Mouse (Mus musculus) spleen, adult 12 weeks (tissue): Measurements from ENCODE around the gene Muc16.

Experiments used
- DNase-seq: peaks from one replicate; pipeline ENCODE4 v3.0.0; 2022; ENCODE audit warnings: low spot score

The Muc16 gene

DNA sequence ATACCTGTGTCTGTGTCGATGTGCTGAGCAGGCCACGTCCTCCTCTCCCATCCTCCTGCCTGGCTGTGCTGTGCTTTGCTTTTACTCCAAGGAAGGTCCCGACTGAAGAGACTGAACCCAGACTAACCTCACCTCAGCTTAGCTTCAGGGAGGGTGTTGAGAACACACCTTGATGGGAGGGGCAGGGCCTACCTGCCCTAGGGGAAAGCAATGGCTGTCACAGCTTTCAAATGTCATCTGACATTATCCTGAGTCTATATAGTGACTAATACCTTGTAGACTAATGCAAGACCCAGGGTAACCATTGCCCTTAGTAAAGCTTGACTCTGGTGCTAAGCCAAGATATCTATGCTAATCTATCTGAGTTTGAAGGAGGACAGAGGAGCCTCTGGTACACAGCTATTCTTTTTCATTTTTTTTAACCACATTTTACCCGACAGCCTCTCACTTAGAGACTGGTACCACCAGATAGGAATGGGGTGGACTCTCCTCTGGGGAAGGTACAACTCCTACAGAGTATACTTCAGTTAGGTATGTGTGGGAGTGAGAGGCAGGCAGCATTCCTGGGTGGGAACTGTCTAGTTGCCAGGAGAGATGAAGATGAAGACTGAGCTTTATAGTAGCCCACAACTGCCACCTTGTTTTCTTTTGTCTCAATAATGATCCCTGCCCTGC is at the start of gene Muc16:
Gene Muc16 (minus strand): TSS at position 51 of the 675 bp plus-strand sequence.
- DNase-seq: no peak

DNA sequence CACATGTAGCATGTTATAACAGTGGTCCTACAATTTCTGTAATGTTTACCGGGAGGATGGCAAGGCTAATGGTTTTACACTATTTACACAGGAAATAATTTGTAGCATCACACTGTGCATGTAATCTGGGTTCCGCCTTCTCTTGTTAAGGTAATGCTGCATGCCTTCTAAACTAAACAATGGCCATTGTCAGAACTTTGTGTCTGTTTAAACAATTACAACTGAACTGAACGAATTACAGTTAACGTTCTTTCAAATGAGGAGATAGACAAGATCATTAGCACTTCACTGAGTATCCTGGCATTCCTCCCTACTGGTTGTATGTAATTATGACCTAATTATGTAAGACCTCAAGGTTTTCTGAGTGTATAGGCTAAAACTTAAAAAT is 48.4 kb upstream of the Muc16 start:
- DNase-seq: no peak

DNA sequence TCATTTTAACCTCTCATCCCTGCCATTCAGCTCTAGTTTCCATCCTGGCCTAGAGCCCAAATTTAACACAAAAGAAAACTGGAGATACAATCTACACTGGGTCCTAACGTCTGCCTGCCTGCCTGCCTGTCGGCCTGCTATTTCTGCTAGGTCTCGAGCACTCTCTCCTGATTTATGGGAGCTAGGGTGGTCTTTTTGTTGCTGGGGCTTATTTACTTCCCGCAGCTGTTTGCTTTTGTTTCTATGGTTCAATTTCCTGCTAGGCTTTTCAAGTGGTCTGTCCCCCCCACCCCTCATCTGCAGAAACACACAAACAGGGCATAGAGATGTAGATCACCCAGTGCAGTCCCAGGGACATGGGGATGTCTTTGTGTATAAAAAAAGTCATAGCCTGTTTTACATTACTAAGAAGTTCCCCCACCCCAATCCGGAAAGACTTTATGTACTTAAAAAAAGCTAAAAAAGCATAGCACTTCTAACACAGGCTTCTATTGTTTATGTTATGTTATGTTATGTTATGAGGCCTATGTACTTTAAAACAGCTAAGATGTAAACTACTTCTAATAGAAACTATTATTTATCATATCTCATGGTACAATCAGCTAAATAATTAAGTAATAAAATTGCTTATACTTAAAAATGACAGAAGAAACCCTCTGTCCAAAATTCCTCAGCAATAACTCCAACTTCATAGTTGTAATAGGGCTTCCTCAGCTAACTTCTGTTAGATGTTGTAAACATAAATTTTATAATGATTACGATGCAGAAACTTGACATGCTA is 47.8 kb upstream of the Muc16 start:
- DNase-seq: no peak

DNA sequence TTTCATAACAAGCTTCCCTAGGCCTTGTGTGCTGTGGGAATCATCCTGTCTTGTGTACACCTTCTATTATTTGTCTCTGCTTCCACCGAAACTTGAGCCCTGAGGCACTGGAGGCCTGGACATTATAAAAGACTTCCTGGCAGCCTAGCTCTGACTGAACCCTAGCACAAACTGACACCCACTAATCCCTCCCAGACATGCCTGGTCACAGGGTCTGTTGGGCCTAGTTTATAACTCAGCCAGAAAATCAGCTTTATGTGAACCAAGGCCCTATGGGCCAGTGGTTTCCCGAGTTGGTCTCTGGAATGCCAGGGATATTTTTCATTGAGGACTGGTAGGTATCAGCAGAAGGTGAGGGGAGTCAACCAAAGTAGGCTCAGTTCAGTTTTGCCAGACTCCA is 46.7 kb upstream of the Muc16 start:
- no peak for DNase-seq

DNA sequence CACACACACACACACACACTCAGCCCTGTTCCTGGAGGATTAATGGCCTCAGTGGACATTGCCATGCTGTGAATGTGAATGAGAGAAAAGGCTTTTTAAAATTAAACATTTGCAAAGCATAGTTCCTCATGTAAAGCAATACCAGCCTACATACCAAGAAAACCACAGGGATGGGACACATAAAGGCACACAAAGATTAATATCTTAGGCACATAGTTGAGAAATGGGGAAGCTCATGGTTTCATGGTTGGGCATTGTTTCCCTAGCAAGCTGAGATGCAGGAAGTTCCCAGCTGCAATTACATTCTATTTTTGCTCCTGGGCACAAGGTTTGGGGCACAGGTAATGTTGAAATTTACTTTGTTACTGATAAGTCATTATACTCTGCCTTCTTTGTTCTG is 31.3 kb upstream of the Muc16 start:
- no peak for DNase-seq

DNA sequence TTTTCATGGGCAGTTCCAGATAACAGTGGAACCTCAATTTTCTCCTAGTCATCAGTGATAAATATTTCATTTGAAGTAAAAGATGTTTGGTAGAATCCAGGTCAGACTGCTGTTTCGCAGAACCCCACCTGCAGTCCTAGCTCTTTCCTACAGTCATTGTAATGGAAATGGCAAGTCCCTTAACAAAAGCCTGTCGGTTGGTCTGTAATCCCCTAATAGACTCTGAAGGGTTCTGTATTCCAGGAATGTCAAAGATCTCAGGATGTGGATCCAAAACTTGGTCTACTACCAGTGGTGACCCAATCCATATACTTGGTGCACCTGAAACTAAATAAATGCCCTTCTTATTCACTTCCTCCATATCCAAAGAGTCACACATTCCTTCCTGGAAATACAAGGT is 76.0 kb downstream of the Muc16 start:
- no peak for DNase-seq

DNA sequence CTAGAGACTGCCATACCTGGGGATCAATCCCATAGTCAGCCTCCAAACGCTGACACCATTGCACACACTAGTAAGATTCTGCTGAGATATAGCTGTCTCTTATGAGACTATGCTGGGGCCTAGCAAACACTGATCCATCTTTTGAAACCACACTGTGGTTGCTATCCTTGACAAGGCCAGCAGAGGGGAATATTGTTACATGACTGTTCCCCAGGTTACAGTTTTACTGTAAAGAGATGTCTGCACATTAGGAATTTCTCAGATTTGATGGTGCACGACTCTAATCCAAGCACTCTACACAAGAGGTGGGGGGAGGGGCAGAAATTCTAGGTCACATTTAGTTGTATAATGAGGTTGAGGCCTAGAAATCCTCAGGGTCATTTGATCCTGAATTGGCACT is 166.2 kb downstream of the Muc16 start:
- no peak for DNase-seq

DNA sequence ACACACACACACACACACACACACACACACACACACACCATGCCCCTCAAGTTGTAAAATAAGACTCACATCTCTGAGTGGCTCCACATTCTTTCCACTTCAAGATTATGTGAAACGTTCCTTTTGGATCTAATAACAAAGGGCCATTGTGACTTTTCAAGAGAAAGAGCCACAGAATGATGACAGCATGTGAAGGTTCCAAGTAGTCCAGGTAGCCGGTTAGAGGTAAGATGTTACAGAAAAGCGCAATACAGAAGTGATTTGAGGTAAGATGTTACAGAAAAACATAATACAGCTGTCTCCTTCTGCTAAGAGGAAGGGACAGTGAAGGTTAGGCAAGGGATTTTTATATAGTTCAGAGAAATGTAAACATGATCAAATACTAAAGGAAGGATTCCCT is 196.2 kb downstream of the Muc16 start, which contains the start of the genes Zfp558 and Mbd3l1:
Gene Zfp558 (minus strand): TSS at position 101 of the 400 bp plus-strand sequence.
Gene Mbd3l1 (plus strand): TSS at position 192 of the 400 bp plus-strand sequence.
- no peak for DNase-seq

DNA sequence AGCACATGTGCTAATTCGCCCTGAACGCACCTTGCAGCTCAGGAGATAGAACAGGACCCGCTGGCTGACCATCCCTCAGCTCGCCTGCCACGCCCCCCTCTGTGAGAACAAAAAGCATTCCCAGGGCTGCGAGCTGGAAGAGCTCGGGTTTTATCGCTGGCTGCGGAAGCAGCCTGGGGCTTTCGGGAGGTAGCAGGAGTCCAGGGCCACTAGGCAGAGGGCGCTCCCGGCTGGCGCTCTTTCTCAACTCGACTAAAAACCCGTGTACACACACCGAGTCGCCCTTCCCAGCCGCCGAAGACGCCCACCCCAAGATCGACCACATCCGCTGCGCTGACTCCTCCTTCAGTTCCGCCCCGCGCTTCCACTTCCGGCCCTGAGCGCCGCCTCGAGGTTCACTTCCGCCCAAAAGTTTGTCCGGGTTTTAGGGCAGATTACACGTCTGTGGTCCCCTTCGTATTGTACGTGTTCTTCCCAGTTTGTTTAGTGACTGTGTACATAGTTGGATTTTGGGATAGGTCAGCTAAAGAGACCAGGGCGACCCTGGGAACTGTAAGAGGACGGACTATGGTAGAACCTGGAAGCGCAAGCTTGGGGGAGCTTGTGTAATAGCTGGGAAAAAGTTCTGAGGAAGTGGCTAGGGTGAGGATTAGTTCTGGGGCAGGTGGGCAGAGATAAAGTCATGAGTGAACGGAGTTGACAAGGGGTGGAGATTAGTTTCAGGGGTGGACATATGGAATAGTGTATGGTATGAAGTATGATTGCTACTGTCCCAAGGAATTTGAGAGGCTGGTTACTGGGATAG is 200.8 kb downstream of the Muc16 start:
- DNase-seq: peak; percentile 50

DNA sequence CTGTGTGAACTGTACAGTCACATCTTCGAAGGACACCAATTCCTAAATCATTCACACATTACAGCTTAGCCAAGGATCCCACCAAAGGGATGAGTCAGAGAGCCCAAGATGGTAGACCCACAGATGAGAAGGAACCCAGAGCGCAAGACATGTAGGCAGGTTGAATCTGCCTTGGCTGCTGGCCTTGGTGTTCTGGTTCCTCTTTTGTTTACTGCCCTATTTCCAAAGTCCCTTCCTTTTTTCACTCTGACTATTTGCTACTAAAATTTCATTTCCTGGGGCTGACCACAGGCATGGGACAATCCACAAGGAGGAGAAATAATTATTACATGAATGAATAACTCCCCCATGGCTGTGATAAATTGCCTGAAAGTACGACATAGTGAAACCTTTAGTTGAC is 206.3 kb downstream of the Muc16 start:
- DNase-seq: no peak

DNA sequence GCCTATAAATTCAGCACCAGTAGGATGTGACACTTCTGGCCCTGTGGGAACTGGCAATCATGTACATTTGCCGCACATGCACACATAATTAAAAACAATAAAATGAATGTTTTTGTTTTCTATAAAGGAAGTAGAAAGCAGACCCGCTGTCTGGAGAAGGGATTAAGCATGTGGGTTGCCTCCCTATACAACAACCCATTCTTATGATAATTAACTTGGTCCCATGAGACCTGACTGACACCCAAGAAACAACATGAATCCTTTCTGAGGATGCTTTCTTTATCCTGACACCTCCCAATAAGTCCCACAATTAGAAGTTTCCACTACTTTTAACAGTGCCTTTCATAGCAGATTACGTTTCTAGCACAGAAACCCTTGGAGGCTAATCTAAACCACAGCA is 207.0 kb downstream of the Muc16 start:
- no peak for DNase-seq

DNA sequence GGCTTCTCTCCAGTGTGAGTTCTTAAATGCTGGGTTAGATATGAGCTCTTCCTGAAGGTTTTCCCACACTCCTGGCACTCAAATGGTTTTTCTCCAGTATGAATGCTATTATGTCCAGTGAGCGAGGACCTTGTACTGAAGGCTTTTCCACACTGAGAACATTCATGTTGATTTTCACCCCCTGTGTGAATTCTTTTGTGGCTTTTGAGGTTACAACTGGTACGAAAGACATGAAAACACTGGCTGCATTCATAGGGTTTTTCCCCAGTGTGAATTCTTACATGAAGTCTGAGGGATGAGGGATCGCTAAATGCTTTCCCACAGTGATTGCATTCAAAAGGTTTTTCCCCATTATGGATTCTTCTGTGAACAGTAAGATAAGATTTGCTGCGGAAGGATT is 217.8 kb downstream of the Muc16 start:
- no peak for DNase-seq
